Mouse (Mus musculus): ENCODE measurements at regions not wholly inside any gene's neighbourhood (a gene's known extent, or its start where the extent isn't known, plus 50 kb on each side); places are given as distances from the start of the nearest gene placed in this dataset.

DNA sequence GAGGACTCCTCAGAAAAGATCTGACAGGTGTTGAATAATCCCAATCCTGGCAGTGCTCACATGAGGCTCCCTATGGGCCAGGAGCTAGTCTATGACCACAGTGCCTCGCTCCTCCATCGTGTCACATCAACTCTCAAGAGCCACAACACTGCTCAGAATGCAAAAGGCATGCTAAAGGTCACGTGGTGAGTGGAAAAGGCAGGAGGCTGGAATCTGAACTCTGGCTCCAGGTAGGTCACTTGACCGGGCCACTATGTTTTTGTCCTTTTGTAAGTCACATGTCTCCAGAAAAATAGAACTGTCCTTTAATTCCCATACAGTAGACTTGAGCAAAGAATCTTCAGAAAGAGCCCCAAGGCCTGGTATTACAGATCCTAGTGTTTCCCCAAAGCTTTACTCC is 229.3 kb downstream of the Gm12728 start:
- TF ChIP-seq CTCF (IDR thresholded peaks at IDR 0.05; ENCODE audit: low read depth) (no peak), EP300 (IDR thresholded peaks at IDR 0.05; ENCODE audit: low read depth) (no peak)

Data from liver, embryonic 14.5 days (tissue).